Mouse (Mus musculus): Measurements from ENCODE around the gene Satb2.

DNA sequence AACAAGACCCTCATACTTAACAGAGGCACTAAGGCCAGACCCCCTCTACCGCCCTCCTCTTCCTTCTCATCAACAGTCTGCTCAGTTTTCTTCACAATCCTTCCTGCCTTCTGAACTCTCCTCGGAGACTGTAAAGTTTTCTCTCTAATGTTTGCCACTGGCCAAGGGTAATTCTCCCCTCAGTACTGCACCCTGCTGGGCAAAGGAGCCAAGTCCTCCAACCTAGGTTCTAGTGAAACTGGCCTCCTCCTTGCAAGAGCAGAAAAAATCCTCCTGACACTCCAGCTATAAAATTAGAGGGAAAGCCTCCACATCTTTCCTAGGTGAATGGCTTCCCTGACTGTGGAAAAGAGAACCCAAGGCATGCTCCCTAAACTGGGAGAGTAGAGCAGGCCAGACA, 16.6 kb upstream of the Satb2 start:
- no peak for TF ChIP-seq CTCF (IDR thresholded peaks at IDR 0.05; ENCODE audit: borderline replicate concordance, insufficient read depth, low read length)
- no peak for TF ChIP-seq POLR2A (IDR thresholded peaks at IDR 0.05; ENCODE audit: low read depth, low read length)
